Mouse (Mus musculus) neutrophil, adult 5-6 weeks (primary cell): ENCODE results near the gene 1110002E22Rik. TPM values are rescaled to one million over a fixed set of nuclear protein-coding genes. Genes with fewer than 3 reads are reported as not detected.

Experiments
- total RNA-seq: library from RNA; stranded (forward); fragments of 200-1000 nt; gene quantifications from 2 replicates; pipeline ENCODE4 v1.2.3, GENCODE M21; 2017

1110002E22Rik gene
- total RNA-seq, 1 experiment from 2014 or later = 0.12 TPM

Other genes starting within 250 kb of the 1110002E22Rik start
- 202 and 241 TPM in 2 replicates for gene H2afz, start 200.6 kb upstream of the 1110002E22Rik start, total RNA-seq
- 12.8 and 13.4 TPM in 2 replicates for gene Dnajb14, start 197.4 kb upstream of the 1110002E22Rik start, total RNA-seq
- 89.6 and 100 TPM in 2 replicates for gene Lamtor3, start 146.5 kb upstream of the 1110002E22Rik start, total RNA-seq
- gene Dapp1, start 83.5 kb upstream of the 1110002E22Rik start, total RNA-seq = 102 and 108 TPM in 2 replicates
- gene Gm5105, start 2.3 kb downstream of the 1110002E22Rik start, total RNA-seq = not detected in 2 replicates
- gene Trmt10a, start 78.4 kb downstream of the 1110002E22Rik start, total RNA-seq = 7.7 and 9.3 TPM in 2 replicates
- 3.4 and 3.8 TPM in 2 replicates for gene Mttp, start 79.9 kb downstream of the 1110002E22Rik start, total RNA-seq
- not detected in 2 replicates for gene 4930579F01Rik, start 128.8 kb downstream of the 1110002E22Rik start, total RNA-seq
- gene Adh7, start 152.7 kb downstream of the 1110002E22Rik start, total RNA-seq = not detected in 2 replicates
- gene Adh1, start 195.9 kb downstream of the 1110002E22Rik start, total RNA-seq = 0.93 TPM in 1 of 2 replicates, not detected in the other
- 0.37 and 0.81 TPM in 2 replicates for gene Adh6a, start 248.2 kb downstream of the 1110002E22Rik start, total RNA-seq